Mouse (Mus musculus): ENCODE measurements around the gene Sys1.

- TF ChIP-seq CTCF (conservative IDR thresholded peaks at IDR 0.05; ENCODE audit: insufficient read depth, insufficient read length, low read depth, low read length) = peak; percentile 73
- TF ChIP-seq POLR2A (IDR thresholded peaks at IDR 0.05; ENCODE audit: low read depth, low read length) = no peak
These were observed 13.5 kb downstream of the Sys1 start for GRCm38 (mm10) chr2:164470254-164470653.
